ENCODE assay signal across 9 mouse cellular contexts in genomic region chrX:44228847-44229246, GRCm38 (mm10).
DNase-seq lines count a peak whose midpoint lies in the region; ATAC-seq and TF ChIP-seq lines count a peak whose summit lies in the region.
"Had no signal": no experiment of that assay in that cellular context is flagged by ENCODE, and none has a peak within 500 bp of the region (broad histone marks: within the 10 kb centered on the region; RNA-seq: fewer than 3 reads in every experiment).

No protein-coding gene starts in this region.

- no peak for TF ChIP-seq EP300 in heart, adult 2 months (IDR thresholded peaks at IDR 0.05; ENCODE audit: insufficient read depth, low read depth, low read length)

- 15% methylated on average over 2 of the region's 2 CpGs for WGBS in heart, adult 2 months

- no peaks in the 10 kb centered on the region for H3K36me3 ChIP-seq in heart, adult 2 months (ENCODE audit: control insufficient read depth, insufficient read depth, low read length)

- TF ChIP-seq CTCF in heart, adult 2 months (IDR thresholded peaks at IDR 0.05), result peak; percentile 58

- H3K79me2 ChIP-seq in heart, adult 2 months (replicated peaks; ENCODE audit: control insufficient read depth, insufficient read depth, low read length), result no peaks in the 10 kb centered on the region

- no peak overlapping the region for H3K9ac ChIP-seq in heart, adult 2 months (ENCODE audit: low read depth, low read length)

- H3K27ac ChIP-seq in heart, adult 2 months, result no peak overlapping the region

- ATAC-seq in CD4-positive, CD25-positive, alpha-beta regulatory T cell, adult 4 months, result no peak

- no peak overlapping the region for H3K4me3 ChIP-seq in heart, adult 2 months
- H3K4me3 ChIP-seq: megakaryocyte, embryonic 14.5 days had no signal

- intact Hi-C loops in heart, adult 2 months (cut with DNase I), result no loop called here
- intact Hi-C loops in left cerebral cortex, postnatal 4 days (cut with DNase I), result no loop called here

- H3K4me1 ChIP-seq in heart, adult 2 months (ENCODE audit: control insufficient read depth, insufficient read depth, low read length), result no peaks in the 10 kb centered on the region
- H3K4me1 ChIP-seq: megakaryocyte, embryonic 14.5 days had no signal

- no peak for TF ChIP-seq POLR2A in heart, adult 2 months (IDR thresholded peaks at IDR 0.05; ENCODE audit: insufficient read depth, low read depth, low read length)

- DNase-seq in heart, adult 2 months, result no peak
- no peak for DNase-seq in heart, adult 9 months (ENCODE audit: low spot score in 2 of 2)
- DNase-seq in lung, postnatal 10 days, result peak; percentile 1
- DNase-seq in lung, postnatal 14 days, result no peak
- peak; percentile 47 for DNase-seq in ZHBTc4 (ENCODE audit: low read depth, low spot score)
- DNase-seq in left cerebral cortex, postnatal 4 days, result peak; percentile 6
- DNase-seq in c-Kit-positive CD71-positive TER-119-positive erythroid progenitor cells, embryonic 14.5 days (ENCODE audit: low spot score), result no peak

- H3K27me3 ChIP-seq in heart, adult 2 months (ENCODE audit: control insufficient read depth, insufficient read depth, low read length), result no peaks in the 10 kb centered on the region
- H3K27me3 ChIP-seq: megakaryocyte, embryonic 14.5 days had no signal

Comparison
In these comparisons a context has a peak if more than half of its experiments do, and no peak if none do; other contexts are left out.
1. DNase-seq: peak in lung, postnatal 10 days (single experiment), ZHBTc4 (single experiment) and left cerebral cortex, postnatal 4 days (single experiment); none in heart, adult 2 months (0 of 2), heart, adult 9 months (0 of 2), lung, postnatal 14 days (single experiment) and c-Kit-positive CD71-positive TER-119-positive erythroid progenitor cells, embryonic 14.5 days (single experiment).